Mouse (Mus musculus) C2C12 (cell line): ENCODE measurements around the gene H2-D1.

Experiments
- CEBPB ChIP-seq: IDR thresholded peaks from one replicate; pipeline ENCODE4 v1.6.1; 2011; ENCODE audit warnings: low read depth, mild to moderate bottlenecking, control low read depth, moderate library complexity
- CTCF ChIP-seq: IDR thresholded peaks from one replicate; pipeline ENCODE4 v1.5.1; 2011; ENCODE audit not compliant: control insufficient read depth, insufficient read depth, insufficient read length
- FOSL1 ChIP-seq: IDR thresholded peaks from one replicate; pipeline ENCODE4 v1.8.0; 2011; ENCODE audit warnings: mild to moderate bottlenecking, low read length; ENCODE audit not compliant: poor library complexity, insufficient read depth, severe bottlenecking
- MAX ChIP-seq: IDR thresholded peaks from one replicate; pipeline ENCODE4 v1.6.1; 2011; ENCODE audit warnings: mild to moderate bottlenecking, control low read depth
- MYOD1 ChIP-seq: IDR thresholded peaks from one replicate; pipeline ENCODE4 v1.6.1; 2011; ENCODE audit warnings: low read depth; ENCODE audit not compliant: control insufficient read depth, insufficient read length
- MYOG ChIP-seq: IDR thresholded peaks from one replicate; pipeline ENCODE4 v1.6.1; 2011; ENCODE audit not compliant: control insufficient read depth, insufficient read length; ENCODE audit errors: extremely low read depth
- USF1 ChIP-seq: IDR thresholded peaks from one replicate; pipeline ENCODE4 v1.6.1; 2011; ENCODE audit warnings: low read depth, mild to moderate bottlenecking, control low read depth, moderate library complexity

DNA sequence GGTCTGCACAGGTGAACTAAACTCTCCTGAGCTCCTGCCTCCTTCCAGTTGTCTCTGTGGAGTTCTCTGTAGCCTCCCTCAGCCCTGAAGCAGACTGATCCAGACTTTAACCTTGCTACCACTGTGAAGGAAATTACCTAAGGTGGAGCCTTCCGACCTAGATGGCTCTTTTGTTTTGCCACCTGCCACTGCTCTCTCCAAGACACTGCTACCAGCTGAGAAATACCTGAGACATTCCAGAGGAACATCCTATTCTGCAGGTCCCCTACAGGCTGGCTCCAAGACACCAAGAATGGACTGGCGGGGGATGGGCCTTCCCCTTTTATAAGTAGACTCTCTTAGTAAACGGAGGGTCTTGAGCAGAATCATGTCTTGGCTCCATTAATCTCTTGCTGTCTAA lies 17.7 kb downstream of the H2-D1 start:
- TF ChIP-seq CTCF (no peak), MYOD1 (no peak), MAX (no peak), USF1 (no peak), MYOG (no peak), CEBPB (no peak), FOSL1 (no peak)
